Mouse (Mus musculus) CH12.LX (cell line): ENCODE data around the gene Gpr33. TPM values are rescaled to one million over a fixed set of nuclear protein-coding genes. Genes with fewer than 3 reads are reported as not detected.

ENCODE experiments used
- DNase-seq: peaks from one replicate; pipeline ENCODE4 v3.0.0-alpha.2; 2013; ENCODE audit errors: extremely low read depth
- H3K27ac ChIP-seq: 2 replicates; pipeline ENCODE4 v1.5.1; 2012; ENCODE audit warnings: low read depth, mild to moderate bottlenecking, control low read depth, moderate library complexity; ENCODE audit not compliant: insufficient read depth
- H3K27me3 ChIP-seq: replicated peaks from 2 replicates; pipeline ENCODE3; 2012; ENCODE audit warnings: inconsistent platforms
- H3K36me3 ChIP-seq, 2 experiments: replicated peaks in 1 of 2; 2 replicates each; pipeline versions ENCODE3 to v1.6.1; 2012; ENCODE audit warnings: inconsistent platforms in 1 of 2, low read length in 1 of 2, mild to moderate bottlenecking in 1 of 2, mixed read lengths in 1 of 2, moderate library complexity in 1 of 2; ENCODE audit not compliant: control insufficient read depth in 1 of 2, insufficient read depth in 1 of 2
- H3K4me1 ChIP-seq, 2 experiments: 2 replicates each; pipeline ENCODE4 v1.6.1; 2012; ENCODE audit warnings: inconsistent platforms in 1 of 2, moderate library complexity in 1 of 2; ENCODE audit not compliant: insufficient read depth in 2 of 2, control insufficient read depth in 1 of 2
- H3K4me2 ChIP-seq: 2 replicates; pipeline ENCODE4 v1.6.1; 2012; ENCODE audit warnings: low read depth, mild to moderate bottlenecking, control low read depth; ENCODE audit not compliant: poor library complexity, insufficient read depth, severe bottlenecking
- H3K4me3 ChIP-seq, 3 experiments: fragments of 150-350 bp in 1 of 3; sonication (generic) in 1 of 3; replicated peaks in 1 of 3; 2 replicates each; pipeline versions ENCODE3 to v1.5.1; 2011 to 2012; ENCODE audit warnings: low read depth in 2 of 3, low read length in 2 of 3, mild to moderate bottlenecking in 2 of 3, moderate library complexity in 2 of 3, control low read depth in 1 of 3, improper control_type of control experiment in 1 of 3, inconsistent platforms in 1 of 3, mixed read lengths in 1 of 3; ENCODE audit not compliant: poor library complexity in 1 of 3
- H3K79me2 ChIP-seq: replicated peaks from 2 replicates; pipeline ENCODE4 v1.6.1; 2012; ENCODE audit warnings: mild to moderate bottlenecking, moderate library complexity; ENCODE audit not compliant: control insufficient read depth, poor library complexity, insufficient read depth, severe bottlenecking; ENCODE audit errors: extremely low read depth
- H3K9ac ChIP-seq: 2 replicates; pipeline ENCODE4 v1.6.1; 2012; ENCODE audit warnings: low read depth, mild to moderate bottlenecking, control low read depth, moderate library complexity; ENCODE audit not compliant: insufficient read depth
- H3K9me3 ChIP-seq: replicated peaks from 2 replicates; pipeline ENCODE3; 2012; ENCODE audit warnings: low read length, inconsistent platforms, mixed read lengths
- BHLHE40 ChIP-seq: IDR thresholded peaks from 2 replicates; pipeline ENCODE4 v1.6.1; 2011; ENCODE audit warnings: mild to moderate bottlenecking, low read depth, low read length, improper control_type of control experiment
- CHD1 ChIP-seq: IDR thresholded peaks from 2 replicates; pipeline ENCODE4 v1.6.1; 2012; ENCODE audit warnings: low read depth, low read length, improper control_type of control experiment, inconsistent platforms
- CTCF ChIP-seq, 2 experiments: IDR thresholded peaks in 1 of 2; conservative IDR thresholded peaks in 1 of 2; 2 replicates each; pipeline ENCODE4 v1.5.1; 2011 to 2012; ENCODE audit warnings: low read depth in 2 of 2, low read length in 2 of 2, improper control_type of control experiment in 1 of 2, inconsistent platforms in 1 of 2, mild to moderate bottlenecking in 1 of 2, moderate library complexity in 1 of 2
- E2F4 ChIP-seq: IDR thresholded peaks from 2 replicates; pipeline ENCODE4 v1.6.1; 2011; ENCODE audit warnings: low read depth, low read length, improper control_type of control experiment; ENCODE audit not compliant: insufficient replicate concordance
- EP300 ChIP-seq: IDR thresholded peaks from 2 replicates; pipeline ENCODE4 v1.6.1; 2011; ENCODE audit warnings: low read length, improper control_type of control experiment
- ETS1 ChIP-seq: conservative IDR thresholded peaks from 2 replicates; pipeline ENCODE4 v1.6.1; 2012; ENCODE audit warnings: low read depth, mild to moderate bottlenecking, inconsistent platforms, low read length, improper control_type of control experiment, moderate library complexity
- GABPA ChIP-seq: IDR thresholded peaks from 2 replicates; pipeline ENCODE4 v1.6.1; 2012; ENCODE audit warnings: low read depth, low read length, improper control_type of control experiment, inconsistent platforms; ENCODE audit not compliant: insufficient replicate concordance
- HCFC1 ChIP-seq: IDR thresholded peaks from 2 replicates; pipeline ENCODE4 v1.6.1; 2012; ENCODE audit warnings: low read depth, mild to moderate bottlenecking, inconsistent platforms, low read length, improper control_type of control experiment
- IRF4 ChIP-seq: IDR thresholded peaks from 2 replicates; pipeline ENCODE4 v1.6.1; 2014; ENCODE audit warnings: low read depth, mild to moderate bottlenecking, inconsistent platforms, low read length, improper control_type of control experiment
- JUN ChIP-seq: IDR thresholded peaks from 2 replicates; pipeline ENCODE4 v1.6.1; 2011; ENCODE audit warnings: low read depth, mild to moderate bottlenecking, low read length, improper control_type of control experiment, moderate library complexity; ENCODE audit not compliant: insufficient read depth
- MAFK ChIP-seq: IDR thresholded peaks from 2 replicates; pipeline ENCODE4 v1.6.1; 2011; ENCODE audit warnings: low read length, improper control_type of control experiment; ENCODE audit not compliant: insufficient replicate concordance
- MAX ChIP-seq: IDR thresholded peaks from 2 replicates; pipeline ENCODE4 v1.6.1; 2011; ENCODE audit warnings: low read length, improper control_type of control experiment
- MAZ ChIP-seq: IDR thresholded peaks from 2 replicates; pipeline ENCODE4 v1.6.1; 2012; ENCODE audit warnings: low read depth, mild to moderate bottlenecking, inconsistent platforms, low read length, improper control_type of control experiment, moderate library complexity
- MEF2A ChIP-seq: IDR thresholded peaks from 2 replicates; pipeline ENCODE4 v1.6.1; 2014; ENCODE audit warnings: low read depth, mild to moderate bottlenecking, inconsistent platforms, low read length, improper control_type of control experiment, borderline replicate concordance
- MYC ChIP-seq: IDR thresholded peaks from 2 replicates; pipeline ENCODE4 v1.6.1; 2011; ENCODE audit warnings: low read depth, mild to moderate bottlenecking, improper control_type of control experiment, low read length
- NRF1 ChIP-seq: IDR thresholded peaks from 2 replicates; pipeline ENCODE4 v1.6.1; 2014; ENCODE audit warnings: low read depth, mild to moderate bottlenecking, inconsistent platforms, low read length, improper control_type of control experiment, moderate library complexity
- POLR2A ChIP-seq: IDR thresholded peaks from 2 replicates; pipeline ENCODE4 v1.6.1; 2011; ENCODE audit warnings: low read depth, mild to moderate bottlenecking, improper control_type of control experiment, low read length
- RCOR1 ChIP-seq: conservative IDR thresholded peaks from 2 replicates; pipeline ENCODE4 v1.6.1; 2012; ENCODE audit warnings: low read depth, mild to moderate bottlenecking, inconsistent platforms, low read length, improper control_type of control experiment
- SIN3A ChIP-seq: IDR thresholded peaks from 2 replicates; pipeline ENCODE4 v1.6.1; 2012; ENCODE audit warnings: low read length, improper control_type of control experiment, inconsistent platforms
- SMC3 ChIP-seq: IDR thresholded peaks from 2 replicates; pipeline ENCODE4 v1.6.1; 2011; ENCODE audit warnings: low read depth, low read length, improper control_type of control experiment
- TBP ChIP-seq: conservative IDR thresholded peaks from 2 replicates; pipeline ENCODE4 v1.6.1; 2011; ENCODE audit warnings: low read depth, low read length, improper control_type of control experiment
- UBTF ChIP-seq: IDR thresholded peaks from 2 replicates; pipeline ENCODE4 v1.6.1; 2012; ENCODE audit warnings: low read depth, mild to moderate bottlenecking, inconsistent platforms, low read length, improper control_type of control experiment, moderate library complexity
- USF1 ChIP-seq: IDR thresholded peaks from 2 replicates; pipeline ENCODE4 v1.6.1; 2014; ENCODE audit warnings: low read depth, mild to moderate bottlenecking, inconsistent platforms, low read length, improper control_type of control experiment
- USF2 ChIP-seq: conservative IDR thresholded peaks from 2 replicates; pipeline ENCODE4 v1.6.1; 2011; ENCODE audit warnings: low read depth, low read length, improper control_type of control experiment
- dilution Hi-C: fragments of 300-500 bp; cut with MboI; formaldehyde crosslinking; loops from 2 replicates; pipeline ENCODE4 v1.14.3; 2020; ENCODE audit warnings: low sequenced_read_pairs; ENCODE audit not compliant: extremely low pct_unique_long_range_greater_than_20kb, extremely low pct_ligation_motif_present
- in situ Hi-C: fragments of 300-500 bp; cut with MboI; formaldehyde crosslinking; loops from 3 replicates; pipeline ENCODE4 v1.14.3; 2019; ENCODE audit warnings: low sequenced_read_pairs, low pct_ligation_motif_present, low pct_unique_long_range_greater_than_20kb, mixed read lengths
- polyA plus RNA-seq: library from polyadenylated mRNA; unstranded; fragments of >175 nt; gene quantifications from 2 replicates; pipeline ENCODE4 v1.2.1, GENCODE M21; 2012; ENCODE audit warnings: low read depth; ENCODE audit not compliant: insufficient read length
- total RNA-seq, 2 experiments: library from RNA; depleted of rRNA; stranded (reverse); fragments of 300-350 nt in 1 of 2; fragments of >200 nt in 1 of 2; gene quantifications; 2 replicates each; pipeline ENCODE4 v1.2.3; 2012 to 2014

Gene Gpr33
- total RNA-seq (2012; rRNA removed) (not detected in 2 replicates), total RNA-seq (2014; rRNA removed) (not detected in 2 replicates), polyA plus RNA-seq (not detected in 2 replicates)

DNA sequence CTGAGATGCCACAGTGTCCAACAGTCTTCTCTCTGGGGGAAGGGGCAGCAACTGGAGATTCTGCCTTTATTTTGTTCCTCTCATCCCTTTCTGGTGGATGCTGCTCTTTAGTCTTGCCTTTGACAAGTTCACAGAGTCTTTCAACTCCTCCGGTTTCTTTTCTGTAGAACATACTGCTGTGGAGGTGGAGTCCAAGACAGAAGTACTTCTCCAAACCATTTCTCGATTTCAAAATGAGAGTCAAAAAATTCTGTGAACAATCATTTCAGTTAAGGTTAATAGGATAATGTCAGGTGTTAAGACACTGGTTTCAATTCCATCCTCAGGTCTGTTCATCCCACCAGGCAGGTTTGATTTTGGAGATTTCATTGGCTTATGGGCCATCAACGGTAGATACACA lies at the start of gene Gpr33:
Gene Gpr33, minus strand, starts transcription at position 101 of the 400 bp plus-strand sequence.
- Histone ChIP-seq H3K4me2 (no peak within 1 kb of the TSS), H3K9me3 (no peaks in the 10 kb centered on the region), H3K9ac (no peak within 1 kb of the TSS), H3K4me3 (no peak within 1 kb of the TSS), H3K27ac (no peak within 1 kb of the TSS), H3K27me3 (no peaks in the 10 kb centered on the region), H3K36me3 (no peaks in the 10 kb centered on the region), H3K4me1 (peaks cover 0 to 3% of the 10 kb centered on the region in 2 experiments; a peak in 2 of 4 replicates), H3K79me2 (no peaks in the 10 kb centered on the region)
- TF ChIP-seq SIN3A (no peak), JUN (no peak), RCOR1 (no peak), HCFC1 (no peak), TBP (no peak), MAFK (no peak), ETS1 (no peak), MAX (no peak), IRF4 (no peak), MEF2A (no peak), POLR2A (no peak), CTCF (conservative IDR thresholded peaks at IDR 0.05 in 1 of 2, IDR thresholded peaks at IDR 0.05 in 1 of 2; ENCODE audit: low read depth in 2 of 2, low read length in 2 of 2) (no peak)
- dilution Hi-C loops (no loop called here), in situ Hi-C loops (loop anchor here (25.0 kb wide), 1 partner anchor 459 kb away; no protein-coding TSS in a partner anchor)
- no peak for DNase-seq

DNA sequence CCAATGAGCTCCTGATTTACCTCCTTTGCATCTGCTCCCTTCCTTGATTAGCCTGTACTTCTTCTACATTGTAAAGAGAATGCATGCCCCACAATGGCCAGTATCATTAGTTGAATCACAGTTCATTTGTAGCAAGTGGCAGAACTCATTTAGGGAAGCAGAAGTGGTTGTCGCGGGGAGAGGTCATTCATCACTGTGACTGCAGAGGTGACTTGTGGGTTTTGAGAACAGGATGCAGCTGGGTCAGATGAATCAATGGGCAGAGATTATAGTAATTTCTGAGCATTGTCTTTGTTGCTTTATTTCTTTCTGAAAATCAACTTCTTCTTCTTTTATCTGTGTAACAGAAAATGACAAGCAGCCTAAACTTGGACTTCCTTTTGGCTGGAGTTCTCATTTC lies 21.5 kb upstream of the Gpr33 start:
- dilution Hi-C loops (no loop called here), in situ Hi-C loops (loop anchor here (10.0 to 25.0 kb wide), 2 partner anchors 438 to 585 kb away; no protein-coding TSS in a partner anchor)
- Histone ChIP-seq H3K4me1 (peaks cover 2 to 25% of the 10 kb centered on the region in 2 experiments; a peak in 2 of 4 replicates), H3K4me2 (no peak overlapping the region), H3K9me3 (no peaks in the 10 kb centered on the region), H3K9ac (no peak overlapping the region), H3K27ac (no peak overlapping the region), H3K27me3 (no peaks in the 10 kb centered on the region), H3K79me2 (no peaks in the 10 kb centered on the region), H3K36me3 (no peaks in the 10 kb centered on the region), H3K4me3 (no peak overlapping the region)
- DNase-seq, result peak; percentile 42
- TF ChIP-seq CHD1 (no peak), BHLHE40 (no peak), RCOR1 (no peak), JUN (no peak), EP300 (no peak), MAZ (no peak), USF2 (no peak), UBTF (no peak), USF1 (no peak), GABPA (no peak), NRF1 (no peak), MYC (no peak), MEF2A (no peak), E2F4 (no peak), SMC3 (no peak), TBP (no peak)
